14 mouse cellular contexts compared by ENCODE assay signal in genomic region chr8:47435861-47436260, GRCm38 (mm10).
"Had no signal": no experiment of that assay in that cellular context is flagged by ENCODE, and none has a peak within 500 bp of the region (broad histone marks: within the 10 kb centered on the region; RNA-seq: fewer than 3 reads in every experiment).

No protein-coding gene starts in this region.

- H3K27me3 ChIP-seq: limb, embryonic 12.5 days; liver, embryonic 13.5 days; neural tube, embryonic 15.5 days had no signal

- H3K27ac ChIP-seq: layer of hippocampus, adult 2 months; limb, embryonic 12.5 days; liver, embryonic 13.5 days; neural tube, embryonic 15.5 days had no signal

- H3K9ac ChIP-seq: limb, embryonic 12.5 days; liver, embryonic 13.5 days; liver, postnatal 0 days; neural tube, embryonic 15.5 days had no signal

- ATAC-seq: liver, postnatal 0 days; midbrain, embryonic 16.5 days had no signal

- H3K4me3 ChIP-seq: layer of hippocampus, adult 2 months; limb, embryonic 12.5 days; liver, embryonic 13.5 days; neural tube, embryonic 15.5 days had no signal

- H3K36me3 ChIP-seq: limb, embryonic 12.5 days; liver, embryonic 13.5 days; neural tube, embryonic 15.5 days had no signal

- DNase-seq: kidney, adult 18-20 months; kidney, postnatal 10 days; kidney, postnatal 4 days; liver; liver, embryonic 13.5 days; liver, postnatal 0 days; right cerebral cortex, adult 18-20 months; right cerebral cortex, postnatal 25 days; thymus, adult 18-20 months; thymus, postnatal 25 days had no signal

- H3K4me2 ChIP-seq: limb, embryonic 12.5 days; liver, embryonic 13.5 days; neural tube, embryonic 15.5 days had no signal

- H3K9me3 ChIP-seq: limb, embryonic 12.5 days; liver, embryonic 13.5 days; neural tube, embryonic 15.5 days had no signal

- H3K4me1 ChIP-seq: limb, embryonic 12.5 days; liver, embryonic 13.5 days had no signal
